Mouse (Mus musculus) heart, adult 2 months (tissue): ENCODE measurements at regions not wholly inside any gene's neighbourhood (a gene's known extent, or its start where the extent isn't known, plus 50 kb on each side); places are given as distances from the start of the nearest gene placed in this dataset.

Experiments used
- CTCF ChIP-seq: fragments of 200-600 bp; IDR thresholded peaks from 2 replicates; pipeline ENCODE4 v1.8.1; 2022; ENCODE audit warnings: antibody characterized with exemption, mild to moderate bottlenecking, moderate library complexity
- POLR2A ChIP-seq: fragments of 200-500 bp; IDR thresholded peaks from 2 replicates; pipeline ENCODE4 v1.6.1; 2011; ENCODE audit warnings: mild to moderate bottlenecking, low read depth, low read length, control low read depth; ENCODE audit not compliant: insufficient read depth

DNA sequence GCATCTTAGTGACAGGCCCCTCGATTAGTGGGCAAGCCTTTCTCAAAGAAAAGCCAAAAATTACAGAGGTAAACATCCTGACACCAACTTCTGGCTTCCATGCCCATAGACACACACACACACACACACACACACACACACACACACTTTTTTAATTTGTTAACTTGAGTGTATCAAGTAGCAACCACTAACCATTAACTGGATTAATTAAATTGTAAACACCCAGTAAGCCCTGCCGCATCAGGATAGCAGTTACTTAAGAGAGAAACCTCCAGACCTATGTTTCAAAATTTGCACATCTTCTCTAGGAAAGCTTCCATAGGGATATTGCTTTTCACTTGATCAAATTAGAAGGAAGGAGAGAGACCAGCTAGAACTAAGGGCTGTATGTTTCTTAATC is 2599.4 kb upstream of the Gm7489 start:
- TF ChIP-seq CTCF (no peak), POLR2A (no peak)
